Mouse (Mus musculus) G1E (cell line): Measurements from ENCODE around the gene Nalcn. TPM values are rescaled to one million over a fixed set of nuclear protein-coding genes. Genes with fewer than 3 reads are reported as not detected.

ENCODE experiments used
- ATAC-seq: 2 replicates; pipeline ENCODE4 v1.8.0; 2016; ENCODE audit warnings: mild to moderate bottlenecking; ENCODE audit not compliant: insufficient number of reproducible peaks, poor library complexity, low FRiP score, severe bottlenecking; ENCODE audit errors: extremely low read depth
- DNase-seq: peaks from one replicate; pipeline ENCODE4 v3.0.0; 2012; ENCODE audit warnings: low spot score
- H3K27me3 ChIP-seq: 2 replicates; pipeline ENCODE4 v1.6.1; 2012; ENCODE audit warnings: mild to moderate bottlenecking, low read length, inconsistent platforms; ENCODE audit not compliant: insufficient read depth
- H3K36me3 ChIP-seq: replicated peaks from 2 replicates; pipeline ENCODE3; 2012; ENCODE audit warnings: mild to moderate bottlenecking, inconsistent platforms
- H3K4me1 ChIP-seq: 2 replicates; pipeline ENCODE4 v1.6.1; 2012; ENCODE audit warnings: low read depth, low read length, inconsistent platforms, mixed read lengths; ENCODE audit not compliant: insufficient read depth
- H3K4me3 ChIP-seq: 2 replicates; pipeline ENCODE4 v1.5.1; 2012; ENCODE audit warnings: low read depth, mild to moderate bottlenecking, inconsistent platforms, low read length, moderate library complexity, mixed read lengths
- H3K9me3 ChIP-seq: replicated peaks from 2 replicates; pipeline ENCODE4 v1.6.1; 2012; ENCODE audit warnings: inconsistent platforms
- CTCF ChIP-seq: IDR thresholded peaks from 2 replicates; pipeline ENCODE4 v1.5.1; 2012; ENCODE audit warnings: low read depth, low read length, inconsistent platforms, mixed read lengths
- GATA1 ChIP-seq: IDR thresholded peaks from 2 replicates; pipeline ENCODE4 v1.6.1; 2012; ENCODE audit warnings: borderline replicate concordance, low read length, inconsistent platforms, mixed read lengths
- GATA2 ChIP-seq: IDR thresholded peaks from 2 replicates; pipeline ENCODE4 v1.6.1; 2012; ENCODE audit warnings: low read depth, low read length, inconsistent platforms, borderline replicate concordance
- POLR2AphosphoS5 ChIP-seq: IDR thresholded peaks from 2 replicates; pipeline ENCODE4 v1.6.1; 2012; ENCODE audit warnings: low read depth, low read length, inconsistent platforms; ENCODE audit not compliant: insufficient replicate concordance
- TAL1 ChIP-seq: conservative IDR thresholded peaks from 2 replicates; pipeline ENCODE4 v1.6.1; 2012; ENCODE audit warnings: low read depth, low read length, inconsistent platforms, mixed read lengths
- polyA plus RNA-seq: library from polyadenylated mRNA; stranded (reverse); fragments of >175 nt; gene quantifications from 2 replicates; pipeline ENCODE4 v1.2.3, GENCODE M21; 2012
- total RNA-seq, 2 experiments: library from RNA; stranded (forward) in 1 of 2; stranded (reverse) in 1 of 2; fragments of 200-1000 nt in 1 of 2; fragments of >200 nt in 1 of 2; fragmentation: Nextera tagmentation in 1 of 2; gene quantifications; 2 replicates each; pipeline ENCODE4 v1.2.3; 2014 to 2017

The Nalcn gene
- total and polyA plus RNA-seq, 3 experiments, result 0.76 TPM; not detected in 2

DNA sequence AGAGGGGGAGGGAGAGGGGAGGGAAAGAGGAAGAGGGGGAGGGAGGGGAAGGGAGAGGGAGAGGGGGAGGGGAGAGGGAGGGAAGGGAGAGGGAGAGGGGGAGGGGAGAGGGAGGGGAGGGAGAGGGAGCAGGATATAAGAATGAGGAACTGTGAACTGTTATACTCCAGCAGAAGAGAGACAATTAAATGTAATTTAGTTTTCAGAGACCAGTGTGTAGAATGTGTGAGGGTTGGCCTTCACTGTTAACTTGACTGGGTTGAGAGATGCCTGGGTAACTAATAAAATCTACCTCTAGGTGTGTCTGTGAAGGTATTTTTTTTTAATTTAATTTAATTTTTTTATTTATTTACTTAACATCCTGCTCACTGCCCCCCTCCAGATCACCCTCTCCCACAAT lies 71.4 kb downstream of the Nalcn start:
- Histone ChIP-seq H3K27me3 (no peaks in the 10 kb centered on the region), H3K4me1 (no peaks in the 10 kb centered on the region), H3K4me3 (no peak overlapping the region), H3K9me3 (peaks cover 7% of the 10 kb centered on the region), H3K36me3 (no peaks in the 10 kb centered on the region)
- no peak for DNase-seq
- TF ChIP-seq GATA2, result no peak
- no peak for TF ChIP-seq GATA1
- TF ChIP-seq POLR2AphosphoS5, result no peak
- TF ChIP-seq TAL1, result no peak
- no peak for ATAC-seq

DNA sequence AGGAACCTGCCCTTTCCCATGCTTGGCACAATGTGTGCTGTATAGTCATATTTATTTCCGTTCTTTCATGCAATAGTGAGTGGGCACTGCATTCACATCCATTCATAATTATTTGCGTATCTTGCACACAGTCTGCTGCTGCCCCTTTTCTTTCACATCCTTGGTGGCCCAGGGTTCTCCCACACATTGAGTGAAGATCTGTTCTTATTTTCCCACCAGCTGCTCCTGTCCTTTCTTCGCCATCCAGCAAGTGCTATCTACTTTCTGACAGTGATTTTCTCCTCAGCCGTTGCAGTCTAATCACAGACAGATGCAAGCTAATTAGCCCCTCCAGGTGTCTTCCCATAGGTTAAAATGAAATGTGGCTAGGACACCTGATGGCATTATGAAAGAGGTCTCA lies 72.0 kb downstream of the Nalcn start:
- Histone ChIP-seq H3K4me1 (no peaks in the 10 kb centered on the region), H3K4me3 (no peak overlapping the region), H3K27me3 (no peaks in the 10 kb centered on the region), H3K36me3 (no peaks in the 10 kb centered on the region), H3K9me3 (peaks cover 7% of the 10 kb centered on the region)
- no peak for ATAC-seq
- DNase-seq, result no peak
- no peak for TF ChIP-seq GATA2
- TF ChIP-seq TAL1, result no peak
- TF ChIP-seq POLR2AphosphoS5, result no peak
- no peak for TF ChIP-seq CTCF
- TF ChIP-seq GATA1, result no peak

DNA sequence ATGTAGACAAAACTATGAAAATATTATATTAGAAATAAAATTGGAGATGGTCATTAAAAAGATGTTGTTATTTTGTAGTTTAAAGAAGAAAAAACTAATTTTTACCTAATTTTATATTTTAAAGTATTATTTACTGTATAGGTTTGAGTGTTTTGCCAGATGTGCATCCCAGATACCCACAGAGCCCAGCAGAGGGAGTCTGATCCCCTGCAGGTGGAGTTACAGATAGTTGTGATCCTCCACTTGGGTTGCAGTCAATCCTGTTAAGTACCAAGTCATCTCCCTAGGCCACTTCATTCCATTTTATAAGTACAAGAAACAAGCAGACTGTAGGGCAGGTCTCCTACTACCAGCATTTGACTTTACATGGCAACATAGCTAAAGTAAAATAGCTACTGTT lies 84.6 kb downstream of the Nalcn start:
- Histone ChIP-seq H3K9me3 (no peaks in the 10 kb centered on the region), H3K27me3 (no peaks in the 10 kb centered on the region), H3K36me3 (no peaks in the 10 kb centered on the region), H3K4me3 (no peak overlapping the region), H3K4me1 (no peaks in the 10 kb centered on the region)
- no peak for TF ChIP-seq GATA2
- TF ChIP-seq GATA1, result no peak
- TF ChIP-seq CTCF, result no peak
- TF ChIP-seq TAL1, result no peak
- TF ChIP-seq POLR2AphosphoS5, result no peak
- DNase-seq (no peak), ATAC-seq (no peak; the same call in 1 of the 2 replicates)

DNA sequence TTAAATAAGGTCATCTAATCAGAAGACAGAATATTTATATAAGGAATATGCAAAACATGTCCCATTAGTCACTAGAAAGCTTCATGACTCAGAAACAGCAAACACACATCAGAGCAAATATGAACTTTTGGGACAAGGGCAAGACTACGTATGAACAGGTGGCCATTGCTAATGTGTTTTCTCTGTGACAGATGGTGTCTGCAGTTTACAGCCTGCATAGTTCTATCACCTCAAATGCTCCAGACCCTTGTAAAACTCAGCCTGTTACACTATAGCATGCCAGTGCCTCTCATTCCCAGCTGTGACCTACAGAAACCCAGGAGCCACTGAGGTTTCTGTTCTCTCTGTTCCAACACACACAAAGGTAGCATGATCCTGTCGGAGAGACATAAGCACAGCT lies 91.3 kb downstream of the Nalcn start:
- no peaks in the 10 kb centered on the region for H3K36me3 ChIP-seq
- no peak for ATAC-seq
- H3K27me3 ChIP-seq, result no peaks in the 10 kb centered on the region
- H3K4me3 ChIP-seq, result no peak overlapping the region
- no peaks in the 10 kb centered on the region for H3K9me3 ChIP-seq
- DNase-seq, result no peak
- no peak for TF ChIP-seq TAL1
- TF ChIP-seq GATA2, result no peak
- TF ChIP-seq GATA1, result no peak
- TF ChIP-seq POLR2AphosphoS5, result no peak
- no peak for TF ChIP-seq CTCF
- H3K4me1 ChIP-seq, result no peaks in the 10 kb centered on the region

DNA sequence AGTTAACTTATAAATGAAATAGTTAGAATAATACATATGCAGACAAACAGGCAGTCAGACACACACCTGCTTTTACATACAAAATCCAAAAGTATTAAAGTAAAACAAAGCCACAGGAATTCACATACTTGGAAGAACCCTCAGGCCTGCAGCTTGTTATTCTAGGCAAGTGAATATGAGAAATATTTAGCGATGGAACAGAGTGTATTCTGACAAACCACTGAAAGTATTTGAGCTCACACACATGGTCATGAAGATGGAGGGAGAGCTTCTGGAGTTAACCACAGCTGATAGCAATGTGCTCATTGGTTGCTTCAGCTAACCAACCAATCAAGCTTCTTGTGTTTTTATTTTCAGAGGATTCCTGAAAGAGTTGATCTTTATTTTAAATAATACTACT lies 93.9 kb downstream of the Nalcn start:
- Histone ChIP-seq H3K4me1 (no peaks in the 10 kb centered on the region), H3K27me3 (no peaks in the 10 kb centered on the region), H3K36me3 (no peaks in the 10 kb centered on the region), H3K4me3 (no peak overlapping the region), H3K9me3 (no peaks in the 10 kb centered on the region)
- TF ChIP-seq POLR2AphosphoS5 (no peak), TAL1 (no peak), GATA1 (no peak), GATA2 (no peak), CTCF (no peak)
- ATAC-seq, result no peak
- DNase-seq, result no peak

DNA sequence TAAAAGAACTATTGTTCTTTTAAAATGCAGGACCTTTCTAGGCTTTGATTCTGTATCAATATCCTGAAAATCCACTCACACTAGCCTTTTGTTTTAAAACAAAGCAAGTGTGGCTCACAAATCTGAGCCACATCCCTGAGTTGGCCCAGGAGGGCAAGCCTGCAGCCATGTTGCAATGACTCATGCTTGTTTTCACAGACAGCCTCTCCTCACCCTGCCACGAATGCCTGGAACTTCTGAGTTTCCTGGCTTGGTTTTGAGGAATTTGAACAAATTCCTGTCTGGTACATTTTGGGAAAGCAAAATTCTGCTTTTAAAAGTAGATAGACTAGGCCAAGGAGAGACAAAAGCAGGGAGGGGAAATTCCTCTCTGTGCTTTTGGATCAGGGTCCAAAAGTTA lies 95.7 kb downstream of the Nalcn start:
- Histone ChIP-seq H3K36me3 (no peaks in the 10 kb centered on the region), H3K9me3 (no peaks in the 10 kb centered on the region), H3K4me3 (no peak overlapping the region), H3K27me3 (no peaks in the 10 kb centered on the region), H3K4me1 (no peaks in the 10 kb centered on the region)
- no peak for TF ChIP-seq GATA2
- TF ChIP-seq TAL1, result no peak
- TF ChIP-seq GATA1, result no peak
- TF ChIP-seq CTCF, result no peak
- no peak for TF ChIP-seq POLR2AphosphoS5
- DNase-seq (no peak), ATAC-seq (no peak)
